Mouse (Mus musculus) forebrain, embryonic 11.5 days (tissue): Measurements from ENCODE around the gene Tas2r130. TPM values are rescaled to one million over a fixed set of nuclear protein-coding genes. Genes with fewer than 3 reads are reported as not detected.
"Not testable (repeated sequence)": the region's sequence is repeated elsewhere in the genome, so short reads cannot be mapped to it uniquely, and the experiment has no call there.

ENCODE experiments used
- ATAC-seq: fragments of 200-750 bp; cut with Nextera tagmentation; replicated peaks from 2 replicates; pipeline ENCODE4 v1.8.0; 2017; ENCODE audit warnings: moderate TSS enrichment; ENCODE audit not compliant: low FRiP score
- DNase-seq: peaks from one replicate; pipeline ENCODE4 v3.0.0-alpha.2; 2017; ENCODE audit warnings: low spot score
- H3K27ac ChIP-seq: fragments of 300-500 bp; sonication (generic); 2 replicates; pipeline ENCODE4 v1.5.1; 2014; ENCODE audit warnings: low read depth, low read length
- H3K27me3 ChIP-seq: fragments of 300-500 bp; sonication (generic); 2 replicates; pipeline ENCODE4 v1.6.1; 2014; ENCODE audit warnings: mild to moderate bottlenecking, low read length, mixed read lengths; ENCODE audit not compliant: control insufficient read depth, insufficient read depth
- H3K36me3 ChIP-seq: fragments of 300-500 bp; sonication (generic); 2 replicates; pipeline ENCODE4 v1.6.1; 2014; ENCODE audit warnings: mild to moderate bottlenecking, low read length, moderate library complexity, mixed read lengths; ENCODE audit not compliant: control insufficient read depth, insufficient read depth
- H3K4me1 ChIP-seq: fragments of 300-500 bp; sonication (generic); replicated peaks from 2 replicates; pipeline ENCODE4 v1.6.1; 2014; ENCODE audit warnings: low read length, mixed read lengths; ENCODE audit not compliant: control insufficient read depth, insufficient read depth
- H3K4me2 ChIP-seq: fragments of 300-500 bp; sonication (generic); 2 replicates; pipeline ENCODE4 v1.6.1; 2014; ENCODE audit warnings: low read depth, mild to moderate bottlenecking, low read length, moderate library complexity, mixed read lengths; ENCODE audit not compliant: severe bottlenecking
- H3K4me3 ChIP-seq: fragments of 300-500 bp; sonication (generic); 2 replicates; pipeline ENCODE4 v1.5.1; 2014; ENCODE audit warnings: low read depth, low read length
- H3K9ac ChIP-seq: fragments of 300-500 bp; sonication (generic); 2 replicates; pipeline ENCODE4 v1.6.1; 2014; ENCODE audit warnings: low read length
- H3K9me3 ChIP-seq: fragments of 300-500 bp; sonication (generic); 2 replicates; pipeline ENCODE4 v1.6.1; 2016; ENCODE audit warnings: low read length, mixed read lengths; ENCODE audit not compliant: control insufficient read depth
- WGBS: fragments of 180-500 bp; shearing (Covaris S2); extraction: QIAGEN DNeasy Blood & Tissue Kit; methylation state at CpG from one replicate; pipeline ENCODE4 v1.1.7; 2014; 5-methylcytosine and 5-hydroxymethylcytosine counted together
- polyA plus RNA-seq: library from polyadenylated mRNA; unstranded; fragments of >200 nt; fragmentation: Nextera tagmentation; extraction: Ambion mirVana; gene quantifications from 2 replicates; pipeline ENCODE4 v1.2.1, GENCODE M21; 2014

Gene Tas2r130
- polyA plus RNA-seq, result not detected in 2 replicates

GRCm38 (mm10) chr6:131630812-131631211 is at the start of gene Tas2r130:
Gene Tas2r130 (minus strand): TSS chr6:131630912.
- no peak within 1 kb of the TSS for H3K27ac ChIP-seq
- no peaks in the 10 kb centered on the region for H3K36me3 ChIP-seq
- 83% methylated on average over 3 of the region's 3 CpGs for WGBS
- H3K4me3 ChIP-seq, result no peak within 1 kb of the TSS
- no peak for DNase-seq
- no peaks in the 10 kb centered on the region; the same call in 1 of the 2 replicates for H3K9me3 ChIP-seq
- no peaks in the 10 kb centered on the region for H3K27me3 ChIP-seq
- no peaks in the 10 kb centered on the region for H3K4me1 ChIP-seq
- H3K9ac ChIP-seq, result no peak within 1 kb of the TSS
- H3K4me2 ChIP-seq, result no peak within 1 kb of the TSS
- ATAC-seq, result no peak

DNA sequence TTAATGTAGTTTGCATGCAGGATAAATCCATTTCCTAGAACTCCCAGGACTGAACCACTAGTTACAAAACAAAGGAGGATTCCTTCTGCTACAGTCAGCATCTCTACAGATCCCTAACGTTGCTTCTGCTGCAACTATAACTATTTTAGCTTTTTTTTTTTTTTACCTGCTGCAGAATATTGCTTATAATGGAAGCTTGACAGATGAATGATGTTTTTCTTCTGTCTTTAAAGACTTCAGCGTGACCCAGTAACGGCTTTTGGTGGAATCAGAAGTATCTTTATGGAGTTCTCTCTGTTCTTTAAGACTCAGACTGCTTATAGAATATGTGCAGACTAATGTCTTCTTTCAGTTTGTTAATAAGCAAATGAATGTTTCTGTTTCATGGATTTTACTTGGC is 48.1 kb upstream of the Tas2r130 start, which contains the start of gene Tas2r106:
Gene Tas2r106, minus strand, starts transcription at position 101 of the 400 bp plus-strand sequence.
- WGBS, result 77% methylated on average over 3 of the region's 3 CpGs
- Histone ChIP-seq H3K27ac (no peak within 1 kb of the TSS), H3K36me3 (no peaks in the 10 kb centered on the region), H3K9me3 (no peaks in the 10 kb centered on the region), H3K4me1 (no peaks in the 10 kb centered on the region), H3K9ac (no peak within 1 kb of the TSS), H3K4me2 (no peak within 1 kb of the TSS), H3K27me3 (no peaks in the 10 kb centered on the region), H3K4me3 (no peak within 1 kb of the TSS)
- DNase-seq, result no peak
- no peak for ATAC-seq

GRCm38 (mm10) chr6:131660049-131660448 is 29.3 kb upstream of the Tas2r130 start, which contains the start of gene Tas2r107:
Gene Tas2r107 (minus strand): TSS chr6:131660149.
- Histone ChIP-seq H3K9ac (no peak within 1 kb of the TSS), H3K4me3 (no peak within 1 kb of the TSS), H3K4me2 (no peak within 1 kb of the TSS), H3K9me3 (no peaks in the 10 kb centered on the region), H3K36me3 (no peaks in the 10 kb centered on the region), H3K4me1 (no peaks in the 10 kb centered on the region), H3K27ac (no peak within 1 kb of the TSS), H3K27me3 (no peaks in the 10 kb centered on the region)
- DNase-seq, result no peak
- ATAC-seq, result no peak

- not testable (repeated sequence) for H3K27me3 ChIP-seq, H3K27ac ChIP-seq, H3K4me3 ChIP-seq, H3K4me1 ChIP-seq, DNase-seq, H3K9me3 ChIP-seq, H3K4me2 ChIP-seq, H3K9ac ChIP-seq, H3K36me3 ChIP-seq, ATAC-seq
- WGBS, result 89% methylated on average over 1 of the region's 1 CpGs
Measured at GRCm38 (mm10) chr6:131609956-131610355, 20.8 kb downstream of the Tas2r130 start.

GRCm38 (mm10) chr6:131604821-131605220 is 25.9 kb downstream of the Tas2r130 start:
- no peaks in the 10 kb centered on the region for H3K4me1 ChIP-seq
- 93% methylated on average over 4 of the region's 4 CpGs for WGBS

More at GRCm38 (mm10) chr6:131604821-131605220, 25.9 kb downstream of the Tas2r130 start:
- Histone ChIP-seq H3K27me3 (no peaks in the 10 kb centered on the region), H3K9me3 (no peaks in the 10 kb centered on the region; the same call in 1 of the 2 replicates), H3K9ac (no peak overlapping the region), H3K36me3 (no peaks in the 10 kb centered on the region), H3K27ac (no peak overlapping the region), H3K4me2 (no peak overlapping the region), H3K4me3 (no peak overlapping the region)
- DNase-seq (no peak), ATAC-seq (no peak)

Other genes starting within 250 kb of the Tas2r130 start
- 42.5 and 49.4 TPM in 2 replicates for gene Ybx3, start 242.4 kb downstream of the Tas2r130 start, polyA plus RNA-seq
- not detected in 2 replicates for gene 5430401F13Rik, start 144.5 kb downstream of the Tas2r130 start, polyA plus RNA-seq
- gene Gm6619, start 144.5 kb downstream of the Tas2r130 start, polyA plus RNA-seq, result not detected in 2 replicates
- not detected in 2 replicates for gene Tas2r107, start 29.2 kb upstream of the Tas2r130 start, polyA plus RNA-seq
- gene Tas2r106, start 48.0 kb upstream of the Tas2r130 start, polyA plus RNA-seq, result not detected in 2 replicates
- not detected in 2 replicates for gene Tas2r104, start 54.8 kb upstream of the Tas2r130 start, polyA plus RNA-seq
- not detected in 2 replicates for gene Tas2r105, start 56.6 kb upstream of the Tas2r130 start, polyA plus RNA-seq
- not detected in 2 replicates for gene Tas2r114, start 59.2 kb upstream of the Tas2r130 start, polyA plus RNA-seq